Mouse (Mus musculus) frontal cortex, postnatal 10 days (tissue): Measurements from ENCODE around the gene Cbx1.

Experiments used
- DNase-seq, 2 experiments: peaks; one replicate each; pipeline ENCODE4 v3.0.0; 2022; ENCODE audit warnings: low spot score in 2 of 2, mixed read lengths in 1 of 2

Cbx1 gene

DNA sequence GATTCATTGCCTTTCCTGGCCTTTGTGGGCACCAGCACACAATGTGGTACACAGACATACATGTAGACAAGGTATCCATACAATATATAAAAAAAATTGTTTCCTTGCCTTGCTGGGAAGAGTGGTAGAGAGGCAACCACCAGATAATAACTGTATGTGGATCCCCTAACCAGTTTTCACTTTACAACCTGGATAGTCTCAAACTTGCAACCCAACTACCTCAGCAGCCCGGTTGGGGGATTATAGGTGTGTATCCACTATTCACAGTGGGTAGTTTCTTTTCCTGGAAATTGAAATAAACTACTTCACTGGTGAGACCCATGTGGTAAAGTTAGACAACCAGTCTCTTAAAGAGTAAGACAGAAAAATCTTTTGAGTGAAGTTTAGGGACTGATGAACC is 27.6 kb downstream of the Cbx1 start:
- no peak for DNase-seq

DNA sequence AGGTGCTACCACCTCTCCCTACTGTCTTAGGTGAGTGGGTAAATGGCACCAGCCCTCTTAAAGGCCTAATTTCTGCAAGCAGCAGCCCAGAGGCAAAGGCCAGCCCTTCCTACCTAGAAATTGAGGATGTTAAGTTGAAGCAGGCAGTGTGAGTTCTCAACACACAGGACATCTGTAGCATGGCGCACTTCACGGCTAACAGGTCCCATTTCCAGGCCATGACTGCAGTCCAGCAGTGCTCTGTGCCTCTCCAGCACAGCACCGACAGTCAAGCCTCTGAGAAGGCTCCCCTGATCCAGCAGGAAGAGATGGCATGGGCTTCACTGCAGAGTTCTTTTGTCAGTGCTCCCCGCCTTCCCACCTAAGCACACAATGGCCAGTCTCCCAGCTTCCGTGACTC is 28.1 kb downstream of the Cbx1 start:
- no peak for DNase-seq

DNA sequence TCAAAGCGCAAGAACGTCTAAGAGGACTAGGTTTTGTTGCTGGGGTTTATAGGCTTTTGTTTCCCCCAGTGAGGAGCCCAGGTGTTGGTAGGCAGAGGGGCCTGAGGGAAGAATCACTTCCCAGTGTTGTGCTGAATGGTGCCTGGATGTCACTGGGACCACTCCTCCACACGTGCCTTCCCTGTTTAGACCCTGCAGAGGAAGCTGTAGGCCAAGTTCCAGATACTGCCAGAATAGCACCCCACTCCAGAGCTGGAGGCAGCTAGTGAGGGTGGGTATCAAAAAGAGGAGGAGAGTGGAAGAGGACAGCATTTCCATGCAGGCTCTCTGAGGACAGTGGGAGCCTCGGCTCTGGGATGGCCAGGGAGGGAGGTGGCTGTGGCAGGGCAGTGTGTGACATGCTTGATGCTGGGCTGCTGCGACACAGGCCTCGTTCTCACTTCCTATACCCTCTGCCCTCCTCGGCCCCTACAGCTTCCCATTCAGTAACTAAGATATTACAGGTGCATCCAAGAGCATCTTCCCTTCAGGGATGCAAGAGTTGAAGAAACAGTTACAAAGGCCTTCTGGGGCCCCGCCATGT is 29.3 kb downstream of the Cbx1 start:
- no peak for DNase-seq

GRCm38 (mm10) chr11:96821956-96822355 is 33.0 kb downstream of the Cbx1 start:
- no peak for DNase-seq

DNA sequence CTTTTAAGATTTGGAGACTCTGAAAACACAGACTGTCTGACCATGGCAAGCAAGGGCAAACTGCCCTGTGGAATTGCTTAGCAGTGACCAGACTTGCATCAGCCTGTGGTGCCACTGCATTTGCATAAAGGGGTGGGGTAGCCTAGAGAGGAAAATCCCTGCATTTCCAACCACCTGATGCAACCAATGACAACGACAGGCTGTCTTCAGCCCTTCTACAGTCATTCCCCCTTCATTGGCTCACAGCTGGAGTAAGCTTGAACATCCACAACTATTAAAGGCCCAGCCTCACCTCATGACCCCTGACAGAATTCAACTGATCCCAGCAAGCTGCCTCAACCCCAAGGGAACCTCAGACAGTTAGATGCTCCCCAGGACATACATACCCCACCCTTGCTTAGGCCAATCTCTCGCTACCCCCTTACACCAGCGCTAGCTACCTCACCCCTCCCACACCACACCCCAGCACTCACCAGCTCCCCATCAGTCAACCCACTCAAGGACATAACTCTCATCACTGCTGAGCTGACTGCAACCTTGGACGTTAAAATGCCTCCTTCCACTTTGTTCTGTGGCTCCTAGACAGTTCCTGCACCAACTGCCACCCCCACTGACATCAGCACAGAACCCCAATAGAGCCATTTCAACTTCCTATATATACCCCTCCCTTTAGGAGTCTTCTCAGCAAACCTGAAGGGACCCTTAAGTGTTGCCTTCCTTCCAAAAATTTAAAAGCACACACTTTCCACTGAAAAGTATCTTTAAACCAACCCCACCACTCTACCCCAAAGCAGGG is 33.9 kb downstream of the Cbx1 start:
- no peak for DNase-seq

DNA sequence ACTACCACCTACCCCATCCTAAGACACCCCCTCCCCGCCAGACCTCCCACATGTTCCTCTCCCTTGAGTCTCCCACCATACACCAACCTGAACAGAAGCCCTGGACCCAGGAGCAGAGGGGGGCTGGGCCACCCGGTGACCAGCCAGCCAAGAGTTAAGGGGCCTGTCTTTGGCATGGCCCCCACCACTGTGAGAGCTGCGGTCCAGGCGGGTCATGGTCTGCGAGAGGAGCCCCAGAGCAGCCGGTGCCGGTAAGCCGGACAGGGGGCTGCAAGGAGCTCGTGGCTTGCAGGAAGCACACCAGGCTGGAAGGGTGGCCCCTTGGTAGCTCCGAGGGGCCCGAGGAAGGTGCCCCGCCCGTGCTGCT is 34.5 kb downstream of the Cbx1 start:
- peak in 1 of 2 experiments; percentile 43 for DNase-seq

GRCm38 (mm10) chr11:96823880-96824782 is 35.2 kb downstream of the Cbx1 start:
- peak; percentile 84 to 90 for DNase-seq

DNA sequence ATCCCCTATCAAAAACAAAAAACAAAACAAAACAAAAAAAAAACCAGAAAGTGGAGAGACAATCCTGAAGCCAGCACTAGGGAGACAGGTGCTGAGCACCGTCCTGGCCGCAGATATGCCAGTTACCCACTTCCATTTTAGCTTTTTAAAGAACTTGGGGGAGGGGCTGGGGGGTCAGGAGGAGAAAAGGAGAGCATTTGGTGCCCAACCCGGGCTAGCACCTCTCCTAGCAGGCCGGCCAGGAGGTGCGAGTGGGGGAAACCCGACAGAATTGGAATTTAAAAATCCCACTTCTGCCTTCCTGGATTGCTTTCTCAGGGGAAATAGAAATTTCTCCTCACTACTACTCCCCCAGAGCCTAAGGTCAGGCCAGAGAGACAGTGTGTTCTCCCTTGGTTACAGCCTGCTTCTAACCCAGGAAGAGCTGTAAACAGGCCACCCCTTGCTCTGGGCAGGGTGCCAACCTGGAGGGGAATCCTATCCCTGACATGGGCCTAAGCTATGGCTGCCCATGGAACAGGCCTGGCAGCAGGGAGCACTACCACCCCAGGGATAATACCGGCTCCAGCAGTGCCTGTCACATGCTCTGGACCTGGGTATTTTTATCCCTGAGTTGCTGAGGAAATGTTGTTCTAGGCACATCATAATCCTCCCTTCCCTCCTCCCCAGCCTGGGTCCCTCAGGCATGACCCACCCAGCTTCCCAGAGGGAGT is 36.0 kb downstream of the Cbx1 start:
- peak; percentile 50 to 57 for DNase-seq

DNA sequence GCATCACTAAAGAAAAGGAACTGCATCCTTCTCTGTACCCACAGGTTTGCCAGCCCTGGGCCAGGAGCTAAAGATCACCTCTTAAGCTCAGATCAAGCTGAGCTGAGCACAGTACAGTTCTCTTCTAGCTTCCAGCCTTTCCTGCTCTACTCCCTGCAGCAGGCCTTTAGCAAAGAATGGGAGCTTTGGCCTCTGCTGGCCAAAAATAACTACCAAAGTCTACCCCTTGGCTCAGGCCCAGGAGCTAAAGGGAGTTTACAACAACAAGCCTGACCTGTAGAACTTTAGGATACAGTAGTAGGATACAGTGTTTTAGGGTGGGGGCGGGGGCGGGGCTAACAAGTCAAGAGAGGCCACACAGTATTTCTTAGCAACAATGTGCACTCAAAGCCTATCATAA is 37.6 kb downstream of the Cbx1 start:
- DNase-seq: no peak

DNA sequence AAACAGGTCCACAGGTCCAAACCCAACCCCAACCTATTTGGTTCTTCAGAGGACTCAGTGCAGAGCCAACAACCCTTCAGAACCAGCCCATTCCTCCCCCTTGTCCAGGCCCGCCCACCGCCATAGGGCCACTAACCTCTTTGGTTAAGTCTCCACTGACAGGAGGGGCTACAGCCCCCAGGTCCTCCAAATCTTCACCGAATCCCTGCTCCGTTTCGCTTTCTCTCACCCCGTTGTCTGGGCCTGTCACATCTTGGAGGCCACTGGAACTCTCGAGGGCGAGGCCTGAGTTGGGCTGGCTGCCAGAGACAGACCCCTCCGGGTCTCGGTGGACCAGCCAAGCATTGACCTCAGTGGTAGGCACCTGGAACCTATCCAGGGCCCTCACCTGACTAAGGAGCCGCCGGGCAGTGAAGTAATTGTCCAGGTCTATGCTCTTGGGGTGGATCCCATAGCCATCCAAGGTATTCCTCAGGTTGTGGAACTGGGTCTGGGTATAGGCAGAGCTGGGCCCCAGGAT is 38.2 kb downstream of the Cbx1 start:
- DNase-seq: no peak

- no peak for DNase-seq
Observed at GRCm38 (mm10) chr11:96827917-96828316, 39.0 kb downstream of the Cbx1 start.

- DNase-seq: no peak
Observed at GRCm38 (mm10) chr11:96828881-96829280, 40.0 kb downstream of the Cbx1 start.

- peak; percentile 53 to 71 for DNase-seq
Observed at GRCm38 (mm10) chr11:96829403-96829812, 40.5 kb downstream of the Cbx1 start.

GRCm38 (mm10) chr11:96829813-96830538 is 41.0 kb downstream of the Cbx1 start, which contains the start of gene Nfe2l1:
TSS of gene Nfe2l1 (minus strand) at chr11:96829968.
- DNase-seq: peak; percentile 99

GRCm38 (mm10) chr11:96830539-96831216 is 41.8 kb downstream of the Cbx1 start:
- DNase-seq: no peak

GRCm38 (mm10) chr11:96831516-96831915 is 42.6 kb downstream of the Cbx1 start:
- DNase-seq: no peak

DNA sequence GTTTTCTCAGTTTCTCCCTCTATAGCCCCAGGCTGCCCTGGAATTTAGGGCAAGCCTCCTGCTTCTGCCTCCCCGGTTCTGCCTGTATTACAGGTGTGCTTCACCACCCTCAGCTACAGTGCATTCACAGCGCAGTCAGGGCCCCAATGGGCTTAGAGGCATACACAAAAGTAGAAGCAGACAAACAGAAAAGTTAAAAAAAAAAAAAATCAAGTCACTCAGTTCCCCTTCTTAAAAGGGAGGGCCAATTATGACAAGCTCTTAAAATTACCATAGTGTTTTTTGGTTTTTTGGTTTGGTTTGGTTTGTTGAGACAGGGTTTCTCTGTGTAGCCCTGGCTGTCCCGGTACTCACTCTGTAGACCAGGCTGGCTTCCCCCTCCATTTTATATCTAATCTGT is 43.6 kb downstream of the Cbx1 start:
- DNase-seq: no peak

DNA sequence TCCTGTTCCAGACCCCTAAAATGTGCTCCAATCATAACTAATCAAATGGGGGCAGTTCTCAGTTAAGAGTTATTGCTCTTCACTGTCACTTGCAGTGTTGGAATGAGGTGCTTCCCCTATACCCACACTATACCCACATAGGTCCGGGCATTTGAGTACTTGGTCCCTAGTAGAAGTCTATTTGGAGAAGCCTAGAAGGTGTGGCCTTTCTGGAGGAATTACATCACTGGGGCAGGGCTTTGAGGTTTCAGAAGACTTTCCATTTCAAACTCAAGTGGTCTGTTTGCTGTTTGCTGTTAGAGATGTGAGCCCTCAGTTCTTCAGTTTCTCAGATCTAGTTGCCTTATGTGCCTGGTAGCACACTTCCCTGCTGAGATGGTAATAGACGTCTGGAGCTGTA is 44.0 kb downstream of the Cbx1 start:
- DNase-seq: no peak

DNA sequence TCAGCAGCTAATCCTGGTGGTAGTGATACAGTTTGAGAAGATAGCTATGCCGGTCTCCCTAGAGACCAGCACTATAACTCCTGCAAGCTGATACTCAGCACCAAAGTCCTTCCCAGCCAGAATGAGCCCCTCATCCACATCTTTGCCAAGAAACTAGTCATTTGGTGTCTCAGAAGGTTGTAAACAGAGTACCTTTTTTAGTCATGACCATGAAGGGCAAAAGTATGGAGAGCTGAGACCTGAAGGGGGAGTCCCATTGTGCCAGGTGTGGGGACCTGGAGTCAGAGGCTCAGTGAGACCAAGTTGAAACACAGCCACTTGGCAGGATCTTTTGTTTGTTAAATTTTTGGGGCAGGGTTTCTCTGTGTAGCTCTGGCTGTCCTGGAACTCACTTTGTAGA is 45.2 kb downstream of the Cbx1 start:
- DNase-seq: no peak

GRCm38 (mm10) chr11:96837298-96837697 is 48.4 kb downstream of the Cbx1 start:
- DNase-seq: no peak
